Mouse (Mus musculus) Patski (cell line): ENCODE data around the gene Olfr311. TPM values are rescaled to one million over a fixed set of nuclear protein-coding genes. Genes with fewer than 3 reads are reported as not detected.
"Not testable (repeated sequence)": the region's sequence is repeated elsewhere in the genome, so short reads cannot be mapped to it uniquely, and the experiment has no call there.

ENCODE experiments used
- ATAC-seq: fragments of 100-300 bp; one replicate; pipeline ENCODE4 v1.8.0; 2021
- CTCF ChIA-PET: fragments of 350-600 bp; sonication (Branson Sonifier 250); formaldehyde crosslinking; loops from one replicate; lab custom pipeline; 2022; ENCODE audit warnings: inconsistent platforms; lab: Charles Lee
- POLR2A ChIA-PET: fragments of 350-600 bp; sonication (Branson Sonifier 250); formaldehyde crosslinking; loops from one replicate; lab custom pipeline; 2022; ENCODE audit warnings: antibody characterized with exemption, inconsistent platforms; lab: Charles Lee
- DNase-seq: peaks from one replicate; pipeline ENCODE4 v3.0.0-alpha.2; 2011; ENCODE audit warnings: low read depth, low spot score
- H3K27me3 ChIP-seq: fragments of 371-371 bp; one replicate; pipeline ENCODE4 v1.5.1; 2021
- CTCF ChIP-seq: fragments of 100-300 bp; IDR thresholded peaks from one replicate; pipeline ENCODE4 v1.5.1; 2021
- in situ Hi-C: fragments of 300-500 bp; cut with MboI; formaldehyde crosslinking; loops from 3 replicates; pipeline ENCODE4 v1.11.1; 2018; ENCODE audit warnings: low pct_unique_long_range_greater_than_20kb, mixed read lengths
- polyA plus RNA-seq: library from polyadenylated mRNA; unstranded; gene quantifications from one replicate; pipeline ENCODE4 v1.2.3, GENCODE M21; 2021

Gene Olfr311
- not detected for polyA plus RNA-seq

DNA sequence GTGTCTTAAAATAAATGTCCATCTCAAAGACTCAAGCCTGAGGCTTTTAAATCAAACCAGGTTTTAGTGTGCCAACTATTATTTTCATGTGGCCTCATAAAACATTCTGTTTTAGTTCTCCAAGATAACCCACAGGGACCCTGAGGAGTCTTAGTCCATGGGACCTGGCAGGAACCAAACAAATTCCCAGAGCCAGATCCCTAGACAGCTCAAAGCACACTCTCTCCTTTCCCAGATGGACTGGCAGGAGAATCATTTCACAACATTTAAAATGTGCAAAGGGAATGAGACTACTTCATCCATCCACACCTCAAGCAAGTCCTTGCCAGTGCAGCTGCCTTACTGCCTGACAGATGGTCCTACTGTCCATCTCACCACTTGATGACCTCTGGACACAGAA, at the start of gene Olfr311:
Olfr311 (plus strand) TSS at position 301 of the 400 bp plus-strand sequence.
- peaks cover 56% of the 10 kb centered on the region for H3K27me3 ChIP-seq
- POLR2A ChIA-PET, DNase-seq, ATAC-seq, in situ Hi-C loops, CTCF ChIA-PET: not testable (repeated sequence)

DNA sequence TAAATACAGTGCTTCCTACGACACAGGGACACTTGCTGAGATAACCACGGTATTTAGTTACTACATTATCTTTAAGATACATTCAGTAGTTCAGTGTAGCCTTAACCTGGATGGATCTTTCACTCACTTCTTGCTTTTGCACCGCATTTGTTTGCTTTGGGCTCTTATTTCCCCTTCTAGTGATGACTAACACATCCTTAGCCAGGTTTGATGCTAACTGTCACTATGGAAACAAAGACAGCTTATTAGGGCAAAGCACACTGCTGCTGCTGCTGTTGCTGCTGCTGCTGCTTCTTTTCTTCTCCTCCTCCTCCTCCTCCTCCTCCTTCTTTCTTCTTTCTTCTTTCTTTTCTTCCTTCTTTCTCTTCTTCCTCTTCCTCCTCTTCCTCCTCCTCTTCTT, 49.5 kb upstream of the Olfr311 start:
- no peak for DNase-seq
- in situ Hi-C loops, result no loop called here
- POLR2A ChIA-PET, result no interaction called here
- CTCF ChIA-PET, result no interaction called here
- ATAC-seq, result no peak
- TF ChIP-seq CTCF, result no peak
- H3K27me3 ChIP-seq, result no peaks in the 10 kb centered on the region

DNA sequence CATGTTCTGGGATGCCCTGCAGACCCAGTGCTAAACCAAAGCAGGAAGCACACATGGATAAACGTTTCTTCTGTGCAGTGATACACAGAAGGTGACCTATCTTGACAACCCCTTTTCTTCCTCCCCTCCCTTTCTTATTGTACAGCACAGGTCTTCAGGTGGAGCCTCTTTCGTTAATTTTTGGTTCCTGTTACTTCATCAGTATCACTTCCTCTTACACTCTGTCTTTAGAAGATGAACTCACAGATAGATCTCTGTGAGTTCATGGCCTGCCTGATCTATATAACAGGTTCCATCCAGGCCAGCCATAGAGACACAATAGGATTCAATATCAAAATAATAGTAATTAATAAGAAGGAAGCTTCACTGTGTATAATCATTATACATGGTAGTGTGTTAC, 49.0 kb upstream of the Olfr311 start:
- no peak for DNase-seq
- H3K27me3 ChIP-seq, result no peaks in the 10 kb centered on the region
- TF ChIP-seq CTCF, result no peak
- in situ Hi-C loops, result no loop called here
- CTCF ChIA-PET, result no interaction called here
- POLR2A ChIA-PET, result no interaction called here
- no peak for ATAC-seq

DNA sequence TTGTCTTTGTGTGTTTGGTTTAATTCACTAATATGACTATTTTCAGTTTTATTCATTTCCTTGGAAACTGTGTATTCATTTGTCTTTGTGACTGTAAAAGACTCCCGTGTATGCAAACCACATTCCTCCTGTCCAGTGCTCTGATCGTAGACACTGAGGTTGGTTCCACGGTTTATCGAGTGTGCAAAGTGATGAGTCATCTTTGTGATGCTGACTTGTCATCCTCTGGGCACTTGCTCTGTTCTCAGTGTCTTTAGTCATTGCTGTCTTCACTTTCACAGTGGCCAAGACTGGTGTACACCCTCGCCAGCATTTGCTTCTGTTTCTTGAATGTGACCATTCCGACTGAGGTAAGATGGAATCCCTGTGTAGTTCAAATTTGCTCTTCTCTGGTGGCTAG, 48.4 kb upstream of the Olfr311 start:
- no peak for DNase-seq
- ChIA-PET POLR2A (no interaction called here), CTCF (no interaction called here)
- no peaks in the 10 kb centered on the region for H3K27me3 ChIP-seq
- in situ Hi-C loops, result no loop called here
- no peak for ATAC-seq
- no peak for TF ChIP-seq CTCF

DNA sequence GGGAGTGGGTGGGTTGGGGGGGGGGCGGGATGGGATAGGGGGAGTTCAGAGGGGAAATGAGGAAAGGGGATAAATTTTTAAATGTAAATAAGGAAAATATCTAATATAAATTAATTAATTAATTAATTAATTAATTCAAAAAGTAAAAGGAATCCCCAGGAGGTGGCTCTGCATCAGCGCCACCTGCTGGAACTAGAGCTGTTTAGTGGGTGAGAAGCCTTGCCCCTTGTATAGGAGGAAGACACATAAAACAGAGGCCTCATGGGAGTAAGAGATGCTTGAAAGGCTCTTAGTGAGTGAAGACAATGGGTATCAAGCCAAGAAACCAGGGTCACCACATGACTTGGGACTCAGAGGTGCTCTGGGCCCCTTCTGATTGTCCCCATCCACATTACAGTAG, 43.2 kb upstream of the Olfr311 start:
- CTCF ChIA-PET, result no interaction called here
- POLR2A ChIA-PET, result no interaction called here
- peaks cover 12% of the 10 kb centered on the region for H3K27me3 ChIP-seq
- no peak for TF ChIP-seq CTCF
- in situ Hi-C loops, result no loop called here
- ATAC-seq (no peak), DNase-seq (no peak)

DNA sequence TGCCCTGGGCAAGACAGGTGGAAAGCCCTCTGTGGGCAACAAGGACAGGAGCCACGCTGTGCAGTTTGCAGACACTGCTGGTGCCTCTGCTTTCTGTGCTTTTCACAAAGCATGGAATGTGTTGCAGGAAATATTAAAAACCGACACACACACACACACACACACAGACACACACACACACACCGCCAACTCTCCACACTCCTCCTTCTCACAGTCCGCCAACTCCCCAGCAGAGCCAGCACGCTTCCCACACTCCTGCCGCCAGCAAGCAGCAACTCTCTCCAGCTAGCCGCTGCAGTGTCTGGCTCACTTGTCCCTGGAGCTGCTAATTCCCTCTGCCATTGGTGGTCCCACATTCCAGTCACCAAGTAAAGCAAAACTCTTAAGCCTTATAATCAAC, 42.2 kb upstream of the Olfr311 start:
- ChIA-PET CTCF (no interaction called here), POLR2A (no interaction called here)
- ATAC-seq, result no peak
- no peak for DNase-seq
- in situ Hi-C loops, result no loop called here
- no peak for TF ChIP-seq CTCF
- H3K27me3 ChIP-seq, result peaks cover 12% of the 10 kb centered on the region

DNA sequence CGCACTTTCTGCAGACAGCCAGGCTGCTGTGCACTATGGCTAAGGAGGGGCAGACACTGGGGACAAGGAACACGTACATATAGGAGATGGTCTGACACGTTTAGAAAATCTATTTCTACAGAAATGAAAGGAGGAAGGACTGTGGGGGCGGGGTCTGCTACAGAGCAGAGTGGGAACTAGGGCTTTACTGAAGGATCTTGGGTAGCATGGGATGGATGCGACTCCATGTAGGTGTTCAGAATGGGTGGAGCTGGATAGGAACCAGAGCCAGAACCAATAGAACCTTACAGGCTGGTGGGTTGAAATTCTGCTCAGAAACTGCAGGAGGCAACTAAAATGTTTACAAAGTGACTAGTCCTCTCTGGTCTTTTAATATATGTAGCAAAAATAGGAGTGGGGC, 39.3 kb upstream of the Olfr311 start:
- in situ Hi-C loops, result no loop called here
- POLR2A ChIA-PET, result no interaction called here
- peaks cover 19% of the 10 kb centered on the region for H3K27me3 ChIP-seq

DNA sequence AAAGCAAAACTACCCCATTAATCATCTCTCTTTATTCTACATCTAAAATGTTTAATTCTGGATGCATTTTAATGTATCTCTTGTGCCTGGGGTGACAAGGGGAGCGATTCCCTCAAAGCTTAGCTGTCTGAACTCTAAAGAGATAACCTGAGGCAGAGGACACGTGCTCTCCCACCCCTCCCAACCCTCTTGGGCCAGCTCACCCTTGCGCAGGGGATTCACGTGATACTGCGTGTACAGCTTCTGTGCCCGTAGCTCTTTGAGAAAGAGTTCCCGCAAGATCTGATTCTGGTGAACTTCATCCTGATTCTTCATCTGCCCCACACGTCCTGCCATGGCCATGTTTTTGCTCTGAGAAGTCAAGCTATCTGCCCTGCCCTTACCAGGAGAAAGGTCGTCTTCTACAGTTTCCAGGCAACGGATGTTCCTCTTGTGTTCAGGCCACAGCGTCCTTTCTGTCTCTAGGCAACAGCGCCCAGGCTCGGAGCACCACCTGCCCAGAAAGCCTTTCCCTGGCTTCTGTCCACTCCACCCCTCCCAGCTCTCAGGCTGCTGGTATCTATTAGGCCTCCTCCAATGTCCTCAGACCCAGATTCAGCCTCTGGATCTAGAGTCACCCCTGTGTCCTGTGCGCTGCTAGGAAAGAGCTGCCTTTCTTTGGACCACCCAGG, 37.4 kb upstream of the Olfr311 start, which contains the start of gene Fam183b:
Fam183b (minus strand) TSS at position 403 of the 671 bp plus-strand sequence.
- no peak for DNase-seq
- ChIA-PET POLR2A (no interaction called here), CTCF (no interaction called here)
- peaks cover 28% of the 10 kb centered on the region for H3K27me3 ChIP-seq
- in situ Hi-C loops, result no loop called here
- ATAC-seq, result no peak
- no peak for TF ChIP-seq CTCF

More for the DNA sequence above, 39.3 kb upstream of the Olfr311 start:
- DNase-seq (no peak), ATAC-seq (no peak)
- no peak for TF ChIP-seq CTCF
- CTCF ChIA-PET, result no interaction called here

DNA sequence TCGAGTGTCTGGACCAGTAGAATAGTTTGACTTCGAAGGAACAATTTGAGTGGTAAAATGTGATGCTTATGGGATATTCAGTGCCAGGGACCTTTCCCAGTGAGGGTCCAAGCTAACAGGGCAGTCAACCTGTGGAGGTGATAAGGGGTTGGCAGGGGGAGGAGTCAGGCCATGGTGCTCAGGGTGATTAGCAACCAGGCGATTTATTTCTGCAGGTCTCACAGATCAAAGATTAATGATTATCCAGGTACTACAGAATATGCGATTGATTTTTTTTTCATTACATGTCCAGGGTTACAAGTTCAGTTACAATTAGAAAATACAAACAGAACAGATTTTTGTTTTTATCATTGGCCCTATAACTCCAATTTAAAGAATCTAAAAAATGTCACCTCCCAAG, 35.2 kb upstream of the Olfr311 start:
- CTCF ChIA-PET, result no interaction called here
- POLR2A ChIA-PET, result no interaction called here
- DNase-seq (no peak), ATAC-seq (no peak)
- in situ Hi-C loops, result no loop called here
- no peak for TF ChIP-seq CTCF
- peaks cover 25% of the 10 kb centered on the region for H3K27me3 ChIP-seq

DNA sequence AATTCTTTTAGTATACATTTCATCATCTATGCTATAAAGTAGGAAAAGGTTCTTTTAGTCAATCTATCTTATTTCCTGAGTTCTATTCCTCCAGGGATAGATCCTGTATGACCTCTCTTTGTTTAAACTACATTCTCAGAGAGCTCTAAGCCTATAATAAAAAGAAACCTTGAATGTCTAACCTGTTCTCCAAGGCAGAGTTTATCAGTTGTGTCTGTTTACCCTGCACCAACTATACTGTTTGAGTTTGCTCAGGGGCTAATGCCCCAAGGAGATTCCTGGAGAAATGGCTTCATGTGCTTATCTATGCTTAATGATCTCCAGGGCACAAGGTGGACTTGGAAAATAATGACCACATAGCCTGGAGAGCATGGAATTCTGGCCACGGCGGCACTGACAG, 34.7 kb upstream of the Olfr311 start:
- CTCF ChIA-PET, result no interaction called here
- no peak for ATAC-seq
- POLR2A ChIA-PET, result no interaction called here
- no peak for TF ChIP-seq CTCF
- H3K27me3 ChIP-seq, result peaks cover 27% of the 10 kb centered on the region
- in situ Hi-C loops, result no loop called here
- DNase-seq, result no peak

DNA sequence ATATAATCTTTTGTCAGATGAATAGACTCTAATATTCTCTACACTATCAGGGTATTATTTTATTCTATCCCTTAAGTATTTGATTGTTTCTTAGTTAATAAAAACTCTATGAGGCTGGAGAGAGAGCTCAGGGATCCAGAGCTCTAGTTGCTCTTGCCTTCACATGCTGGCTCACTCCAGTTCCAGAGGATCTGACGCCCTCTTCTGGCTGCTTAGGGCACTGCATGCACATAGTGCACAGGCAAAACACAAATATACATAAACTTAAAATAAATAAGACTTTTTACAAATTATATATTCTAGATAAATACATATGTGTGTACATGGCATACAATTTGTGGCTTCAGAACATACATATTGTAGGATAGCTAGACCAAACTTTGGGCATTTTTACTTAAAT, 27.1 kb upstream of the Olfr311 start:
- POLR2A ChIA-PET, result no interaction called here
- DNase-seq (no peak), ATAC-seq (no peak)
- H3K27me3 ChIP-seq, result peaks cover 27% of the 10 kb centered on the region
- in situ Hi-C loops, result no loop called here
- TF ChIP-seq CTCF, result peak; percentile 56
- CTCF ChIA-PET, result no interaction called here

DNA sequence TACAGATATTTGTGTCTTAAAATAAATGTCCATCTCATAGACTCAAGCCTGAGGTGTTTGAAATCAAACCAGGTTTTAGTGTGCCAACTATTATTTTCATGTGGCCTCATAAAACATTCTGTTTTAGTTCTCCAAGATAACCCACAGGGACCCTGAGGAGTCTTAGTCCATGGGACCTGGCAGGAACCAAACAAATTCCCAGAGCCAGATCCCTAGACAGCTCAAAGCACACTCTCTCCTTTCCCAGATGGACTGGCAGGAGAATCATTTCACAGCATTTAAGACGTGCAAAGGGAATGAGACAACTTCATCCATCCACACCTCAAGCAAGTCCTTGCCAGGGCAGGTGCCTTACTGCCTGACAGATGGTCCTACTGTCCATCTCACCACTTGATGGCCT, 24.4 kb upstream of the Olfr311 start, which contains the start of gene Olfr313:
Olfr313 (plus strand) TSS at position 301 of the 400 bp plus-strand sequence.
- CTCF ChIA-PET, DNase-seq, ATAC-seq, POLR2A ChIA-PET, in situ Hi-C loops: not testable (repeated sequence)
- peaks cover 22% of the 10 kb centered on the region for H3K27me3 ChIP-seq
